Mouse (Mus musculus) embryo, embryonic 10 days (tissue): ENCODE results near the gene Slc17a9.

Source experiments
- DNase-seq: peaks from one replicate; pipeline ENCODE4 v3.0.0-alpha.2; 2015; ENCODE audit warnings: low spot score

The Slc17a9 gene

DNA sequence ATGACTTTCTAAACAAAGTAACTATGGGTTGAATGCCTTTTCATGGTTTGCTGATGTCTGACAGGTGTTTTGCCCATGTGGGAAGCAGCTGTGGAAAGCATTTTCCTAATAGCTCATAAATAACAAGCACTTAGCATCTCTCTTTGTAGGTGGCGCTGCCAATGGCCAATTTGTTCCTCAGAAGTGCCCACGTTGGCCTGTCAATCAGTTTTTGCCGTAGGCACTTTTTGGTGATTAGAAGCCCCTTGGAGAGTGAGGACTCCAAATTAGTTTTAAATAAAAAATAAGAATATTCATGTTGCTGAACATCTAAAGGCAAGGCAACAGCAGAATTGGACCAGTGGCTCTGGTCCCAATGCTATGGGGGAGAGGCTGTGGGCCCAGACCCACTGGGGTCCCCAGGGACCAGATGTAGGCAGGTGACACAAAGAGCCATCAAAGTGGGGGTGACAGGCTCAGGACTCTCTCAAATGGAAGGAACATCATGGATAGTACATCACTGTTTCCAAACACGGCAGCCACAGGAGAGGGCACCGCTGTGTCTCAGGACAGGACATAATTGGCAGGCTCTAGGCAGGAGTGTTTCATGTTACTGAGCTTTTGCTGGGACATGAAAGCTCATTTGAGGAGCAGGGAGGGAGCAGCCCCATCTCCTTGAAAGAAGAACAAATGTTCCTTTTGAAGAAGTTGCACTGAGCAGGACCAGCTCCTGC is 30.1 kb downstream of the Slc17a9 start:
- DNase-seq, result no peak

DNA sequence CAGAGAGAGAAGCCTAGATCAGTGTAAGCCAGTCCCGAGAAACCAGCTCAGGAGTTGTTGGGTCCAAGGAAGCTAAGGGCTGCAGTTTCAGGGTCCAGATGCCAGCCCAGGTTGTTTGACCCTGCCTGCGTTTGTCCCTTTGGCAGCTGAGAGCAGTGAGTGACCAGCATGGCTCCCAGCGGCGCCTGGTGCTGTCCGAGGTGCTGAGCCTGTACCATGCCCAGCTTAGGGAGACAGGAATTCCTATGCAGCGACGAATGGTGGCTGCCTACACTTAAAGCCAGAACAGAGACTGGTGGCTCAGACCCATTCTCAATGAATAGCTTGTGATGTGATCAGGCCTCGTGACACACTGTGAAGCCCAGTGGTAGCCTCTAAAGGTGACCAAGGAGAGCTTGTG is 30.8 kb downstream of the Slc17a9 start:
- peak; percentile 90 for DNase-seq

- peak; percentile 72 for DNase-seq
Measured at GRCm38 (mm10) chr2:180756786-180757185, 31.7 kb downstream of the Slc17a9 start.

DNA sequence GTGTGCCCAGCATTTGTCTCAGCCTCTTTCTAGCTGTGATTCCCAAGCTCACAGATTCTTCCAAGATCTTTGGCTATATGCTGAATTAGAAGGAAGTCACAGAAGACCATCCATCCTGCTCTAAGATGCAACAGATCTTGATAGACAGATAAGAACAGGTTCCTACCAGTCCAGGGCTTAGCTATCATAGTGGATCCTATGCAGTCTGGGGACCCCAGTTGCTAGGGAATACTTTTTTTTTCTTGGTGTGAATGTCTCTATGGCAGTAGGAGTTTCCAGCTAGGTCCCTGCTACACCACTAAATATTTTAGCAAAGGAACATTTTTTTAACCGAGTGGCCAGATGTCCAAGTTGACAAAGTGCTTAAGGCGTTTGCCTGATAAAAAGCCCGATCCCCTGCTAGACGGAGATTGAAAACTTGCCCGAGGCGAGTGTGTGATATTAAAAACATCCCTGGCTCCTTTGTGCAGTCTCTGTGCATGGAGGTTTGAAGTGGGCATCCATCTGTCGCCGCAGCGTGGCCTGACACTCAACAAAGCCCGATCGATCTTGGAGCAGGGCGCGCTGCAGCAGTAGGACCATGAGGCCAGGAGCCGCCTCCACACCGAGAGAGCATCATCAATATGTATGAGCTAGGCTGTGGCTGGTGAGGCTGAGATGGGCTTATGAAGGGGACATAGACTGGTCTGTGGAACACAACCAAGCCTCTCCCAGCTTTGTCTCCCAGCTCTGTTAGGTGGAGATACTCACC is 33.6 kb downstream of the Slc17a9 start:
- DNase-seq, result peak; percentile 58

DNA sequence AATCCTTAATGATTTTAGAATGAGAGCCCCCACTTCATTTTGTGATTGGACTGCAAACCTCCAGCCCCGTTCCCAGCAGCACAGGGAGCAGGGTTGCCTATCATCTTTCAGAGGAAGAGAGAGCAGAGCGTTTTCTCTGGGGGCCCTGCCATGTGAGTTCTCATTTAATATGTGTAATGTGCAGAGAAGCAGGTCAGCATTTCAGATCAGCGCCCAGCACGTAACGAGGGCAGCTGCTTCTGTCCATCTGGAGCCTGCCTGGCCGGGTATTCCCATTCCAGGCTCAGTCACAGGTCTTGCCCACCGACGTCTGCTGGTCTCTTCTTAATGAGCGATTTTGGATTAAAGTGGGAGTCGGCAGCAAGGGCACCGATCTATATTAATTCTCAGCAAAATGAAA is 39.9 kb downstream of the Slc17a9 start:
- no peak for DNase-seq

GRCm38 (mm10) chr2:180765713-180766112 is 40.6 kb downstream of the Slc17a9 start:
- no peak for DNase-seq

DNA sequence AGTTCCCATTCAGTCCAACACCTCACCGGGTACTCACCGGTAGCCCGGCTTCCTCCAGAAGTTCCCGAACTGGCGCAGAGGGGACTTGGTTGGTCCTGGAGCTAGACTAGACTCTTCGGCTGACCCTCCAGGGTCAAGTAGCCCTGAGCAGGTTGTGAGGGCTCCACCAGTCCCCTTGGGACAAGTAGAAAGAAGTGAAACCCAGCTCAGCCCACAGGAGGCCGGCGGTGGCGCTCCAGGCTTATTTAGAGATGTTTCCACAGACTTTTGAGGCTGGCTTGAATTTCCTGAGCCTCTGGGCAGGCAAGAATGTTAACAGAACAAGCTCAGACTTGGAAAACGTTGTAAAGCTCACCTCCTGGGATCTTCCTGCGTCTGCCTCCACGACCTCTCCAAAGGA is 50.2 kb downstream of the Slc17a9 start:
- DNase-seq, result no peak

GRCm38 (mm10) chr2:180775641-180776040 is 50.6 kb downstream of the Slc17a9 start:
- no peak for DNase-seq

- no peak for DNase-seq
Measured at GRCm38 (mm10) chr2:180776793-180777192, 51.7 kb downstream of the Slc17a9 start, which contains the start of gene Bhlhe23. Gene Bhlhe23, minus strand, starts transcription at chr2:180776900.

- DNase-seq, result peak; percentile 90
Measured at GRCm38 (mm10) chr2:180779226-180780104, 54.4 kb downstream of the Slc17a9 start.

DNA sequence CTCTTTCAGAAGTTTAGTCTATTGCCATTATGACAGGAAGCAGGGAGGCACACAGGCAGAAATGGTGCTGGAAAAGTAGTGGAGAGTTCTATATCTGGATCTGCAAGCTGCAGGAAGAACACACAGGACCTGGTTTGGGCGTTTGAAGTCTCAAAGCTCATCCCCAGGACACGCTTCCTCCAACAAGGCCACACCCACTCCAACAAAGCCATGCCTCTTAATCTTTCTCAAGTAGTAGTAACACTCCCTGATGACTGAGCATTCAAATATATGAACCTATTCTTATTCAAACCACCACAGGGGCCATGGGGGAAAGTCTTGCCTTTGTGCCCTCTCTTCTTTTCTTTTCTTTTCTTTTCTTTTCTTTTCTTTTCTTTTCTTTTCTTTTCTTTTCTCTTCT is 55.2 kb downstream of the Slc17a9 start:
- no peak for DNase-seq

DNA sequence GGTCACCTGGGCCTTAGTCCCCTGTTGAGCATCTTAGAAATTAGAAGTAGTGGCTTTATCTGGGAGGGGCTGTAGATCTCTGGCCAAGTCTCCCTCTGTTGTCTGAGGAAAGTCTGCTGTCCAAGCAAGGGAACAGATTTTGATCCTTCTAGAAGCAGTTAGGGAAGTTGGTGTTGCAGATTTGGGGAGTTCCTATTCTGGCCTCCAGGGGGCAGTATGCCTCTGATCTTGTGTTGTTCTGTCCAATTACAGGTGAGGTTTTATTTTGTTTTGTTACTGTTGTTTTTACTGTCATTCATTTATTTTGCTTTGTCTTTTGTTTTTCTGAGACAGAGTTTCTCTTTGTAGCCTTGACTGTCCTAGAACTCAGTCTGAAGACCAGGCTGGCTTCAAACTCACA is 61.7 kb downstream of the Slc17a9 start:
- no peak for DNase-seq

DNA sequence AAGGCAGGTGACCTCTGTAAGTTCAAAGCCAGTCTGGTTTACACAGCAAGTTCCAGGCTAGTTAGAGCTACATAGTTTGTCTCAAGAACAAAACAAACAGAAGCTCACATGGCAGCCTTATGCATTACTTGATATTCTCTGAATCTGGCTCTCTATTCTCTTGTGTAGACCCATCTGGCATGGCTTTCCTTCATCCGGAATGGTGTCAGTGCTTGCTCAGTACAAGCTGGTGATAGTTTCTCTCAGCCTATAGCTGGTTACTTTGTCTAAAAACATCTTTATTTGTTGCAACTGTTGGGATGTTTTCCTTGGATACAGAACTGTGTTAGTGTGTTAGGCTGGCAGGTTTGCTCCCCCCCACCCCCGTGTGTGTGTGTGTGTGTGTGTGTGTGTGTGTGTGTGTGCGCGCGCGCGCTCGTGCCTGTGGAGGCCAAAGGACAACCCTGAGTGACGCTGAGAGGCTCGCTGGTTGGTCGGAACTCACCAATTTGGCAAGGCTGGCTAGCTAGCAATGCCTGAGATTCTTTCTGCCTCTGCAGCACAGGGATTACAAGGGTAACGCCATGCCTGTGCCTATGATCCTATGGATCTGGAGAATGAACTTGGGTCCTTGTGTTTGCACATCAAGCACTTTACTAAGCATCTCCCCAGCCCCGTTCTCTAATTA is 62.6 kb downstream of the Slc17a9 start:
- DNase-seq, result no peak

GRCm38 (mm10) chr2:180788386-180788785 is 63.3 kb downstream of the Slc17a9 start:
- DNase-seq, result no peak

DNA sequence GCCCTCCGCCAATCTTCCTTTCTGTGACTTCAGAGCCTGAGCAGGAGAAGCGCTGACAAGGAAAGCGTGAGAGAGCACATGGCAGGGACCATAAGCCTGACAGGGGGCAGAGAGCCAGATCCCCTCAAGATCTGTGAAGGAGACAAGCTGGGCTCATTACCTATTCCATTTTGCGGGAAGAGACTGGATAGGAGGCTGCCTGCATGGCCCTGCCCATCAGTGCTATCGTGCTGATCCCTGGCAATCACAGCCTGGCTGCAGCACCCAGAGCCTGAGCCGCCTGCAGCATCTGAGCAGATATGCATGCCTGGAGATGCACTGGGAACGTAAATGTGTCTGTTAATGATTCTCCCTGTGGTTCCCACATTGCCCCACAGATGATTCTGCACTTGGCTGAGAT is 63.8 kb downstream of the Slc17a9 start:
- DNase-seq, result no peak

GRCm38 (mm10) chr2:180791674-180792073 is 66.6 kb downstream of the Slc17a9 start:
- peak; percentile 74 for DNase-seq
